Mouse (Mus musculus): ENCODE data around the gene Map3k11. TPM values are rescaled to one million over a fixed set of nuclear protein-coding genes. Genes with fewer than 3 reads are reported as not detected.

Gene Map3k11
- total and polyA plus RNA-seq, 3 experiments: 22.5 to 38.3 TPM; not detected in 1

DNA sequence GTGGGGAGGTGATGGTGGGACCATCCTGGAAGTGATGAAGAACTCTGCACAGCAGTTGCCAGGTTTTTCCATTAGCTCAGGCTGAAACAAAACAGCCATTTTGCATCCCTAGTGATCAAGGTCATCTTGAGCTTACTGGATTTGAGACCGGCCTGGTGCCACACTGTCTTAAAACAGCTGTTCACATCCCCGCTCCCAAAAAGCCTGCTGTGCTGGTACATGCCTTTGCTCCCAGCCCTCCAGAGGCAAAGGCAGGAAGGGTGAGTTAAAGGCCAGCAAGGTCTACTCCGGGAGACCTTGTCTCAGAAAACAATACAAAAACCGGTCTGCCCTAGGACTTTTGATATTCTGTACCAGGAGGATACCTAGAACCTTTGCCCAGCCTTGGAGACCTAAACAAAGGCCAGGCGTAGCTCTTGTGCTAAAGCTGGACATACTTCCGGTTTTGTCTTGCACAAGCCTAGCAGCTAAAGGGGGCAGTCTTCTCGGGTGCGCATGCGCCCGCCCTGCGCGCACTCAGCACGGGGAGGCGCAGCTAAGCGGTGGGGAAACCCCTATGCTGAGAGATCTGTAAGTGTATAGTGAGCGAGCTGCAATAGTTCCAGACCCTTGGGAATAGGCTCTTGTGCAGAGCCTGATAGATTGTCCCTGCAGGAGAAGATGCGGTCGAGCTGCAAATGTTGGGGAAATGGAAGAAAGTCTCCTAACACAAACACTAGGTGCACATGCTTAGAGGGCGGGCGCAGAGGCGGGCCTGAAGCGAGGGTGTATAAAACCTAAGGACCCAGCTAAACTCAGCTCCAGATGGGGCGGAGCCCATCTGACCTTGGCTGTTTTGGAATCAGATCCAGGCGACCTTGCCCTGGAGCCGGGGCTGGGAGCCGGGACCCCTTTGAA lies 39.9 kb upstream of the Map3k11 start:
- Histone ChIP-seq H3K27ac (ENCODE audit: control insufficient read depth, low read depth, low read length) (peak overlapping the region; percentile 46), H3K9ac (ENCODE audit: control insufficient read depth, low read depth, low read length, poor library complexity, severe bottlenecking) (peak overlapping the region; percentile 66), H3K36me3 (ENCODE audit: control insufficient read depth in 1 of 2, insufficient read depth in 2 of 2, low read length in 2 of 2) (peaks cover 0 to 2% of the 10 kb centered on the region in 2 experiments; a peak in 1 of 4 replicates), H3K27me3 (ENCODE audit: control insufficient read depth in 1 of 2, insufficient read depth in 2 of 2, low read length in 2 of 2) (no peaks in the 10 kb centered on the region), H3K9me3 (replicated peaks; ENCODE audit: insufficient read depth, low read length) (no peaks in the 10 kb centered on the region), H3K4me1 (ENCODE audit: control insufficient read depth in 1 of 2, insufficient read depth in 2 of 2, low read length in 2 of 2) (0 out of 4 replicates have a peak, but pooled peaks cover 0 to 4% of the 10 kb centered on the region in 2 experiments), H3K4me3 (ENCODE audit: control insufficient read depth in 1 of 2, insufficient read depth in 1 of 2, low read depth in 2 of 2, low read length in 2 of 2) (peak overlapping the region; percentile 56), H3K79me2 (ENCODE audit: control insufficient read depth, insufficient read depth, low read length, poor library complexity) (no peaks in the 10 kb centered on the region)
- TF ChIP-seq ZMIZ1 (IDR thresholded peaks at IDR 0.05; ENCODE audit: low read depth, low read length) (no peak), USF1 (IDR thresholded peaks at IDR 0.05; ENCODE audit: low read depth, low read length) (no peak), CTCF (IDR thresholded peaks at IDR 0.05 in 2 of 3, conservative IDR thresholded peaks at IDR 0.05 in 1 of 3; ENCODE audit: control insufficient read depth in 1 of 3, insufficient read depth in 1 of 3, low read depth in 2 of 3, low read length in 3 of 3, poor library complexity in 1 of 3, severe bottlenecking in 1 of 3) (0 out of 6 replicates have a peak, but pooled peaks of 1 of the 3 experiments have one; percentile 5), POLR2AphosphoS2 (IDR thresholded peaks at IDR 0.05; ENCODE audit: low read length) (peak; percentile 84), MXI1 (IDR thresholded peaks at IDR 0.05; ENCODE audit: low read depth, low read length) (peak; percentile 68), NELFE (IDR thresholded peaks at IDR 0.05; ENCODE audit: low read depth, low read length) (peak; percentile 63), HCFC1 (IDR thresholded peaks at IDR 0.05; ENCODE audit: low read depth, low read length) (peak; percentile 59; the same call in 1 of the 2 replicates), MYC (IDR thresholded peaks at IDR 0.05; ENCODE audit: low read depth, low read length) (0 out of 2 replicates have a peak, but pooled peaks have one; percentile 44), POLR2AphosphoS5 (IDR thresholded peaks at IDR 0.05; ENCODE audit: borderline replicate concordance, low read depth, low read length) (no peak), BHLHE40 (IDR thresholded peaks at IDR 0.05; ENCODE audit: borderline replicate concordance, low read depth, low read length) (no peak), NRF1 (IDR thresholded peaks at IDR 0.05; ENCODE audit: insufficient read depth, low read depth, low read length, poor library complexity, severe bottlenecking) (peak; percentile 97), MAX (IDR thresholded peaks at IDR 0.05; ENCODE audit: low read length) (peak; percentile 34; the same call in 1 of the 2 replicates), ZNF384 (IDR thresholded peaks at IDR 0.05; ENCODE audit: low read depth, low read length) (no peak), RAD21 (IDR thresholded peaks at IDR 0.05; ENCODE audit: low read depth, low read length) (no peak), MYB (IDR thresholded peaks at IDR 0.05; ENCODE audit: low read depth, low read length) (no peak), MAZ (IDR thresholded peaks at IDR 0.05; ENCODE audit: low read depth, low read length) (no peak), KAT2A (conservative IDR thresholded peaks at IDR 0.05; ENCODE audit: low read depth, low read length) (no peak), CHD2 (IDR thresholded peaks at IDR 0.05; ENCODE audit: low read length) (no peak), GATA1 (IDR thresholded peaks at IDR 0.05; ENCODE audit: low read depth, low read length) (no peak), CHD1 (IDR thresholded peaks at IDR 0.05; ENCODE audit: low read depth, low read length) (no peak), TAL1 (IDR thresholded peaks at IDR 0.05; ENCODE audit: low read length) (no peak), TCF12 (IDR thresholded peaks at IDR 0.05; ENCODE audit: low read depth, low read length) (no peak), MEF2A (IDR thresholded peaks at IDR 0.05; ENCODE audit: extremely low read depth, insufficient replicate concordance, low read depth, low read length, poor library complexity, severe bottlenecking) (no peak), SIN3A (IDR thresholded peaks at IDR 0.05; ENCODE audit: low read length) (peak; percentile 66; the same call in 1 of the 2 replicates), POLR2A (IDR thresholded peaks at IDR 0.05; ENCODE audit: control insufficient read depth in 1 of 2, insufficient read depth in 1 of 2, low read depth in 1 of 2, low read length in 2 of 2, poor library complexity in 1 of 2) (peak in 1 of 2 experiments; percentile 72; a peak in 2 of 4 replicates), SMC3 (IDR thresholded peaks at IDR 0.05; ENCODE audit: low read depth, low read length) (no peak), USF2 (IDR thresholded peaks at IDR 0.05; ENCODE audit: borderline replicate concordance in 1 of 2, insufficient read depth in 1 of 2, low read depth in 1 of 2, low read length in 2 of 2) (no peak), GABPA (IDR thresholded peaks at IDR 0.05; ENCODE audit: low read depth, low read length) (no peak), ELF1 (IDR thresholded peaks at IDR 0.05; ENCODE audit: low read depth, low read length) (peak; percentile 84), UBTF (IDR thresholded peaks at IDR 0.05; ENCODE audit: borderline replicate concordance, insufficient read depth, low read depth, low read length) (no peak)
- peak; percentile 88 for DNase-seq (ENCODE audit: low read depth, low spot score)
